Mouse (Mus musculus): ENCODE measurements around the gene Bap1. TPM values are rescaled to one million over a fixed set of nuclear protein-coding genes. Genes with fewer than 3 reads are reported as not detected.
A peak's percentile ranks its signal among the peaks of the same experiment; 100 is the strongest.

Gene Bap1
- 66.1 TPM for polyA plus RNA-seq (2021)

GRCm38 (mm10) chr14:31251084-31251604 is at the start of gene Bap1, which contains the start of gene Phf7:
Gene Bap1 (plus strand): TSS chr14:31251450.
Gene Phf7 (minus strand): TSS chr14:31251317.
- ChIA-PET POLR2A (interaction anchor here (1.1 to 2.5 kb wide), 4 partner anchors 10 to 35 kb away, joined by 3 to 13 read pairs (median 3); partner anchors contain the start of gene Nisch), CTCF (interaction anchor here (0.8 kb wide), 1 partner anchor 13 kb away, joined by 3 read pairs; no protein-coding TSS in a partner anchor)
- in situ Hi-C loops (cut with MboI; ENCODE audit: low pct_unique_long_range_greater_than_20kb), result no loop called here
- ATAC-seq (peak; percentile 61), DNase-seq (ENCODE audit: low read depth, low spot score) (no peak)
- no peaks in the 10 kb centered on the region for H3K27me3 ChIP-seq
- no peak for TF ChIP-seq CTCF (IDR thresholded peaks at IDR 0.05)

DNA sequence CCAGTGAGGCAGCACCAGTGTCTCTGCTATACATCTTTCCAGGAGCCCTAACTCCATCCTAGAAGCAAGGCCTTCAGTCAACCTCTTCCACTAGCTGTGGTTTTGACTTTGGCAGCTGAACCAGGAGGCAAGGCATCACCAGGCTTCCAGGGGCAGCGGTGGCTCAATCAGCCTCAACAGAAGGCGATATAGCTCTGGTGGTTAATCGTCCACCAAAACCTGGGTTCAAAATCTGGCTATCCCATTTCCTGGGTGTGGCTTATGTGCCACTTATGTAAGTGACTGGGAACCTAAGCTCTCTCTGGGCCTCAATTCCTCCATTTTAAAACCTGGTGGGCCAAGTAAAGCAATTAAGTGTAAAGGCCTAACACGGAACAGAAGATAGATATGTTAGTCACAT is 46.4 kb upstream of the Bap1 start:
- ChIA-PET POLR2A (interaction anchor here (1.4 kb wide), 1 partner anchor 10 kb away, joined by 3 read pairs; no protein-coding TSS in a partner anchor), CTCF (interaction anchor here (1.0 to 1.2 kb wide), 4 partner anchors 8 to 39 kb away, joined by 3 to 7 read pairs (median 3); no protein-coding TSS in a partner anchor)
- TF ChIP-seq CTCF (IDR thresholded peaks at IDR 0.05), result no peak
- H3K27me3 ChIP-seq, result no peaks in the 10 kb centered on the region
- in situ Hi-C loops (cut with MboI; ENCODE audit: low pct_unique_long_range_greater_than_20kb), result no loop called here
- ATAC-seq (no peak), DNase-seq (ENCODE audit: low read depth, low spot score) (no peak)

GRCm38 (mm10) chr14:31205244-31205561 is 46.0 kb upstream of the Bap1 start:
- no peak for DNase-seq (ENCODE audit: low read depth, low spot score)
- no peaks in the 10 kb centered on the region for H3K27me3 ChIP-seq
- peak; percentile 6 for ATAC-seq
- POLR2A ChIA-PET, result interaction anchor here (1.4 to 2.6 kb wide), 2 partner anchors 10 to 12 kb away, joined by 3 to 6 read pairs; no protein-coding TSS in a partner anchor
- in situ Hi-C loops (cut with MboI; ENCODE audit: low pct_unique_long_range_greater_than_20kb), result no loop called here
- TF ChIP-seq CTCF (IDR thresholded peaks at IDR 0.05), result no peak
- CTCF ChIA-PET, result interaction anchor here (1.0 to 1.2 kb wide), 4 partner anchors 9 to 39 kb away, joined by 3 to 7 read pairs (median 3); no protein-coding TSS in a partner anchor

GRCm38 (mm10) chr14:31205562-31206467 is 45.4 kb upstream of the Bap1 start:
- in situ Hi-C loops (cut with MboI; ENCODE audit: low pct_unique_long_range_greater_than_20kb), result no loop called here
- no peak for TF ChIP-seq CTCF (IDR thresholded peaks at IDR 0.05)
- ATAC-seq (peak; percentile 15), DNase-seq (ENCODE audit: low read depth, low spot score) (no peak)
- POLR2A ChIA-PET, result interaction anchor here (1.0 to 2.6 kb wide), 4 partner anchors 11 to 40 kb away, joined by 3 to 6 read pairs (median 5); no protein-coding TSS in a partner anchor
- CTCF ChIA-PET, result interaction anchor here (1.0 to 1.2 kb wide), 3 partner anchors 9 to 40 kb away, joined by 3 to 7 read pairs (median 3); no protein-coding TSS in a partner anchor
- no peaks in the 10 kb centered on the region for H3K27me3 ChIP-seq

GRCm38 (mm10) chr14:31206472-31206981 is 44.7 kb upstream of the Bap1 start:
- DNase-seq (ENCODE audit: low read depth, low spot score), result no peak
- CTCF ChIA-PET, result no interaction called here
- in situ Hi-C loops (cut with MboI; ENCODE audit: low pct_unique_long_range_greater_than_20kb), result no loop called here
- POLR2A ChIA-PET, result interaction anchor here (0.6 to 2.6 kb wide), 4 partner anchors 13 to 129 kb away, joined by 4 to 7 read pairs (median 6); no protein-coding TSS in a partner anchor
- ATAC-seq, result peak; percentile 66
- no peak for TF ChIP-seq CTCF (IDR thresholded peaks at IDR 0.05)
- H3K27me3 ChIP-seq, result no peaks in the 10 kb centered on the region

- CTCF ChIA-PET, result interaction anchor here (1.2 to 1.4 kb wide), 3 partner anchors 9 to 18 kb away, joined by 4 read pairs; partner anchors contain the start of gene Nisch
- TF ChIP-seq CTCF (IDR thresholded peaks at IDR 0.05), result no peak
- ATAC-seq, result no peak
- in situ Hi-C loops (cut with MboI; ENCODE audit: low pct_unique_long_range_greater_than_20kb), result no loop called here
- POLR2A ChIA-PET, result interaction anchor here (0.6 to 2.6 kb wide), 4 partner anchors 14 to 129 kb away, joined by 4 to 7 read pairs (median 6); no protein-coding TSS in a partner anchor
- H3K27me3 ChIP-seq, result no peaks in the 10 kb centered on the region
- no peak for DNase-seq (ENCODE audit: low read depth, low spot score)
Measured at GRCm38 (mm10) chr14:31207070-31207830, 44.0 kb upstream of the Bap1 start.

DNA sequence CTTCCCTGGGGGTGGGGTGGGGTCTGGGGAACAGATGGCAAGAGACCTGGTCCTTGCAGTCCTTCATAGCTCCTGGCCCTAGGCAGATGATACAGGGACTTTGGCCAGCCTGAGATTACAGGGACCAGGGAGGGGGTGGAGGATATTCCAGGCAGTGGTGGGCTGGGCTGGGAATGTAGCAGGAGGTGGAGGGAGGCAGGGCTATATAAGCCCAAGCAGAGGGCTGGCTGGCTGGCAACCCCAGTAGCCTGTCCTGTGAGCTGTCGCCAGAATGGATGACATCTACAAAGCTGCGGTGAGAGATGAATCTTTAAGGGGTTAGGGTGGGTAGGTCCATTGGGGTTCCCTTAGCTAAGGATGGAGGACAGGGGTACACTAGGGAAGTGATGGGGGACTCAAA is 43.2 kb upstream of the Bap1 start, which contains the start of gene Tnnc1:
Gene Tnnc1 (plus strand): TSS at position 229 of the 400 bp plus-strand sequence.
- H3K27me3 ChIP-seq, result no peaks in the 10 kb centered on the region
- ATAC-seq (no peak), DNase-seq (ENCODE audit: low read depth, low spot score) (no peak)
- in situ Hi-C loops (cut with MboI; ENCODE audit: low pct_unique_long_range_greater_than_20kb), result no loop called here
- ChIA-PET POLR2A (interaction anchor here (0.9 kb wide), 1 partner anchor 42 kb away, joined by 3 read pairs; no protein-coding TSS in a partner anchor), CTCF (interaction anchor here (0.7 to 1.4 kb wide), 5 partner anchors 8 to 19 kb away, joined by 3 to 4 read pairs (median 4); partner anchors contain the start of gene Nisch)
- no peak for TF ChIP-seq CTCF (IDR thresholded peaks at IDR 0.05)

DNA sequence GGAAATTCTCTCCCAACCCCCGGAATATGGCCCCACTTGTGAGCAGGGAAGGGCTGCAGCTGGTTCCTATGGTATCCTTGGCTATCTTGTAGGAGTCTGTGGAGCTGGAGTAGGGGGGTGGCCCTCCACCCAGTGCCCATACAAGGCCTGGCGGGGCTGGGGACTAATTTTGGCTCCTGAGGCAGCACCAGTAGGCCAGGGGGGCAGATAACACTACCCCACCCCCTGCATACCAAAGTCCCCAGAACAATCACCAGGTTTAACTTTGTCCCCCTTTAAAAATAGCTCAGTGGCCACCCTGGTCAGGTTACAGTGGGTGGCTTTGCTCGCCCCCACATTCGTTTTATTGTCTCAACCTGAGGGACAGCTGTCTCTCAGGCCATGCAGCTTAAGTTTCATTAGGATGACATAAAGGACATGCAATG is 42.1 kb upstream of the Bap1 start:
- H3K27me3 ChIP-seq, result no peaks in the 10 kb centered on the region
- TF ChIP-seq CTCF (IDR thresholded peaks at IDR 0.05), result no peak
- ChIA-PET CTCF (no interaction called here), POLR2A (no interaction called here)
- DNase-seq (ENCODE audit: low read depth, low spot score), result no peak
- no peak for ATAC-seq
- in situ Hi-C loops (cut with MboI; ENCODE audit: low pct_unique_long_range_greater_than_20kb), result no loop called here

- CTCF ChIA-PET, result interaction anchor here (1.2 kb wide), 1 partner anchor 19 kb away, joined by 3 read pairs; no protein-coding TSS in a partner anchor
- ATAC-seq, result no peak
- no peaks in the 10 kb centered on the region for H3K27me3 ChIP-seq
- DNase-seq (ENCODE audit: low read depth, low spot score), result no peak
- in situ Hi-C loops (cut with MboI; ENCODE audit: low pct_unique_long_range_greater_than_20kb), result no loop called here
- POLR2A ChIA-PET, result interaction anchor here (1.5 kb wide), 1 partner anchor 14 kb away, joined by 3 read pairs; no protein-coding TSS in a partner anchor
- no peak for TF ChIP-seq CTCF (IDR thresholded peaks at IDR 0.05)
Measured at GRCm38 (mm10) chr14:31211854-31212253, 39.4 kb upstream of the Bap1 start.
